Mouse (Mus musculus) liver, embryonic 12.5 days (tissue): ENCODE data around the gene Fam196a. TPM values are rescaled to one million over a fixed set of nuclear protein-coding genes. Genes with fewer than 3 reads are reported as not detected.

Experiments used
- ATAC-seq: fragments of 200-750 bp; cut with Nextera tagmentation; 2 replicates; pipeline ENCODE4 v1.8.0; 2017; ENCODE audit warnings: moderate number of reproducible peaks, mild to moderate bottlenecking, moderate library complexity
- H3K27ac ChIP-seq: fragments of 300-500 bp; sonication (generic); 2 replicates; pipeline ENCODE4 v1.5.1; 2016; ENCODE audit warnings: mild to moderate bottlenecking
- H3K27me3 ChIP-seq: fragments of 300-500 bp; sonication (generic); replicated peaks from 2 replicates; pipeline ENCODE4 v1.6.1; 2016; ENCODE audit warnings: mild to moderate bottlenecking, moderate library complexity
- H3K36me3 ChIP-seq: fragments of 300-500 bp; sonication (generic); 2 replicates; pipeline ENCODE4 v1.6.1; 2016; ENCODE audit warnings: mild to moderate bottlenecking, moderate library complexity
- H3K4me1 ChIP-seq: fragments of 300-500 bp; sonication (generic); 2 replicates; pipeline ENCODE4 v1.6.1; 2016
- H3K4me2 ChIP-seq: fragments of 300-500 bp; sonication (generic); 2 replicates; pipeline ENCODE4 v1.6.1; 2016; ENCODE audit warnings: mild to moderate bottlenecking, moderate library complexity
- H3K4me3 ChIP-seq: fragments of 300-500 bp; sonication (generic); 2 replicates; pipeline ENCODE4 v1.5.1; 2016; ENCODE audit warnings: mild to moderate bottlenecking, moderate library complexity
- H3K9ac ChIP-seq: fragments of 300-500 bp; sonication (generic); 2 replicates; pipeline ENCODE4 v1.6.1; 2016; ENCODE audit warnings: mild to moderate bottlenecking, moderate library complexity
- H3K9me3 ChIP-seq: fragments of 300-500 bp; sonication (generic); replicated peaks from 2 replicates; pipeline ENCODE4 v1.6.1; 2016; ENCODE audit warnings: mild to moderate bottlenecking, moderate library complexity
- WGBS: fragments of 180-500 bp; shearing (Covaris S2); methylation state at CpG from one replicate; pipeline ENCODE4 v1.1.7; 2016; ENCODE audit not compliant: insufficient replicate concordance; 5-methylcytosine and 5-hydroxymethylcytosine counted together
- polyA plus RNA-seq: library from polyadenylated mRNA; unstranded; fragments of >200 nt; fragmentation: Nextera tagmentation; extraction: Ambion mirVana; gene quantifications from 2 replicates; pipeline ENCODE4 v1.2.1, GENCODE M21; 2016

Gene Fam196a
- 0.36 and 0.39 TPM in 2 replicates for polyA plus RNA-seq

DNA sequence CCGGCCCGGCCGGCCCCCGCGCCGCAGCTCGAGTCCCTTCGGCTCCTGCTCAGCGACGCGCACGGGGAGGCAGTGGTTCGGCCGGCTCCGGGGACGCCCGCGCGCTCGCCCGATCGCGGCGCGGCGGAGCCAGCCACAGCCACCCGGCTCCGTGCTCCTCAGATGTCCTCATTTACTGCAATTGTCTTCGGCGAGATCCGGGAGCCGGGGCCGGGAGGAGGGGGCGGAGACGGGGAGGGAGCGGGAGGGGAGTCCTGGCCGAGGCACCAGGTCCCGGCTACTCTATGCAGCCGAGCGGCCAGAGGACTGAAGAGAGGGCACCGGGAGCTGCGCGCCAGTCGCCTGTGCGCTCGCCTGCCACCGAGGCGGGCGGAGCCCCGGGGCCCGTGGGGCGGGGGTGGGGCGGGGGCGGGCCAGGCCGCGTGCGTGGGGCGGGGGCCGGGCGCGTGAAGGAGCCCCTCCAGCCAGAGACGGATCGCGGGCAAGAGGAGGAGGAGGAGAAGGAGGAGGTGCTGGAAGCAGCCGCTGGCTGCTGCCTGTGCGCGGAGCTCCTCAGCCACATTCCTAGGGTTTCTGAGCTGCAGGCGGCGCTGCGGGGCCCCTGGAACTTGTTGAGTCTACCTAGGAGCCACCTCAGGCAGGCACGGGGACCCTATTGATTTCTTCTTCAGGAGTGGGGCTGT is at the start of gene Fam196a:
Fam196a (minus strand) TSS at position 504 of the 683 bp plus-strand sequence.
- Histone ChIP-seq H3K9me3 (no peaks in the 10 kb centered on the region), H3K27ac (no peak within 1 kb of the TSS), H3K27me3 (peaks cover 41% of the 10 kb centered on the region), H3K4me3 (peak within 1 kb of the TSS; percentile 43), H3K4me1 (peaks cover 7% of the 10 kb centered on the region; the same call in 1 of the 2 replicates), H3K4me2 (peak within 1 kb of the TSS; percentile 68), H3K9ac (0 out of 2 replicates have a peak within 1 kb of the TSS, but pooled peaks have one; percentile 22), H3K36me3 (no peaks in the 10 kb centered on the region)
- WGBS, result 2% methylated on average over 41 of the region's 71 CpGs
- ATAC-seq, result no peak

DNA sequence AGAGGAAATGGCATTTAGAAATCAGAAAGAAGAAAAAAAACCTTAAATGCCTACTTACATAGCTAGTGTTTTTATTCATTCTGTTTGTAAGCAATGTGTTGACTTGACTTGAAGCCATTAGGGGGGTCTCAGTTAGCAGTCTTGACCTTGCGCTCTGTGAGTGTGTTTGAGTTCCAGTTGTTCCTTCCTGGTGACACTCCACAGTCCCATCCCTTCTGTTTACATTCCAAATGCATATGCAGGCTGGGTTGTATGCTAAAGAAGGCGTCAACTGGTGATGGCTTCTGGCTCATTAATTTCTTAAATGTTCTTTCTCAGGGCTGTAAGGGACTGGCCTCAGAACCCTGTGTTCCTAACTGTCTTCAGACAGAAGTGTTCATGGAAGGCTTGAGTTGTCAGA is 23.4 kb upstream of the Fam196a start:
- no peak overlapping the region for H3K4me2 ChIP-seq
- no peak overlapping the region for H3K27ac ChIP-seq
- H3K36me3 ChIP-seq, result no peaks in the 10 kb centered on the region
- WGBS, result 68% methylated on average over 2 of the region's 2 CpGs
- no peaks in the 10 kb centered on the region for H3K4me1 ChIP-seq
- H3K9me3 ChIP-seq, result no peaks in the 10 kb centered on the region
- no peak overlapping the region for H3K4me3 ChIP-seq
- no peak for ATAC-seq
- H3K9ac ChIP-seq, result no peak overlapping the region
- H3K27me3 ChIP-seq, result no peaks in the 10 kb centered on the region

GRCm38 (mm10) chr7:134960871-134961270 is 22.6 kb upstream of the Fam196a start:
- ATAC-seq, result no peak
- H3K27me3 ChIP-seq, result no peaks in the 10 kb centered on the region
- no peak overlapping the region for H3K4me2 ChIP-seq
- H3K27ac ChIP-seq, result no peak overlapping the region
- no peaks in the 10 kb centered on the region for H3K9me3 ChIP-seq
- no peaks in the 10 kb centered on the region for H3K4me1 ChIP-seq
- H3K36me3 ChIP-seq, result no peaks in the 10 kb centered on the region
- H3K9ac ChIP-seq, result no peak overlapping the region
- H3K4me3 ChIP-seq, result no peak overlapping the region
- WGBS, result 46% methylated on average over 4 of the region's 4 CpGs

GRCm38 (mm10) chr7:134959086-134959485 is 20.9 kb upstream of the Fam196a start:
- Histone ChIP-seq H3K4me3 (no peak overlapping the region), H3K4me2 (no peak overlapping the region), H3K9ac (no peak overlapping the region), H3K27ac (no peak overlapping the region), H3K4me1 (no peaks in the 10 kb centered on the region), H3K9me3 (no peaks in the 10 kb centered on the region), H3K27me3 (no peaks in the 10 kb centered on the region), H3K36me3 (no peaks in the 10 kb centered on the region)
- WGBS, result 78% methylated on average over 6 of the region's 6 CpGs
- no peak for ATAC-seq

DNA sequence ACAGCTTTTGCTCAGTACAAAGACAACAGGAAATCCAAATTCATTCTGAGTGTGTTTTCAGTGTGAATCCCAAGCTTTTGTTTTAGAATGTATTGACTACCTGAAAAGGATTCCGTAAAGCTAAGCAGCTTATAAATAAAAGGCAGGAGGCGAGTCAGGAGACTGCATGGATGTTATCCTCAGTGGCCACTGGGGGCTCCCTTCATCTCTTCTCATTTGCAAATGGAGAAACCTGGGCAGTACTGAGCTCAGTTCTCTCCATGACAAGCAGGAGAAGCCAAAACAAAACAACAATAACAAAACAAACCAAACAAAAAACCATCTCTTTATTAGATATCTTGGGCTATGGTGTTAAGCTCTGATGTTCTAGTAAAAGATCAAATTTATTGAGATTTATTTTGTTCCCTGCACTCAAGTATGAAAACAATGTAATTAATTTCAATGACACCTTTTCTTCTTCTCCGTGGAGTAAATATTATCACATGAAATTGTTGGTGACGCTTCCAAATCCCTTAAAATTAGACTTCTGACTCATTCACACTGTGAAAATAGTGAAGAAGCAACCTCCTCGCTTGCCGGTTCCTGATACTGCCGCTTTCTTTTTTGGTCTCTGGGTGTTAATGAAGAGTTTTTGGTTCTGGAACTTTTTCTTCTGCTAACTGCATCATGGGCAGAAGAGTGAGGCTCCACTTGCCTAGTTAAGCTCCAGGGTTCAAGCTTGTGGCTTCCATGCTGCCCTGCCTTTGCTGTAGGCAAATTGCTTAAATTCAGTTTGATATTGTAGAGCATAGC is 7.9 kb upstream of the Fam196a start:
- no peak for ATAC-seq
- Histone ChIP-seq H3K4me1 (no peaks in the 10 kb centered on the region), H3K4me3 (no peak overlapping the region), H3K36me3 (no peaks in the 10 kb centered on the region), H3K4me2 (no peak overlapping the region), H3K27ac (no peak overlapping the region), H3K9me3 (no peaks in the 10 kb centered on the region), H3K27me3 (no peaks in the 10 kb centered on the region), H3K9ac (no peak overlapping the region)
- WGBS, result 70% methylated on average over 7 of the region's 7 CpGs

DNA sequence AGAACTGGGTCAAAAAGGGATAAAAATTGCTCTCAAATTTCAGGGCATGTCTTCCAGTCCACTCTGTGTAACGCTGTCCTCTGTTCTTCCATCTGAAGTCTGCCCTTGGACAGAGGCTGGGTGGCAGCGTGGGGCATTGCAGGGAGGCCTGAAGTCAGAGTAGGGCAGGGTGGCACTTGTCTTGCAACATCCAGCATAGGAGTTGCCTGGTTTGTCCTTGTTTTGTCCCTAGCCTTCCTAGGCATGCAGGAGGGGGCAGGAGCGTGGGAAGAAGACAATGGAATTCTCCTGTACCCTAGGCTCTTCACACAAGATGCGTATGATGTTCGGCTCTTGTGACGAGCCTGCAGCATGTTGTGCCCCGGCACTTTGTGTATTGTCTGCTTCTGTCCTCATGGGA is 5.5 kb upstream of the Fam196a start:
- Histone ChIP-seq H3K27me3 (peaks cover 9% of the 10 kb centered on the region), H3K27ac (no peak overlapping the region), H3K4me3 (no peak overlapping the region), H3K9ac (no peak overlapping the region), H3K4me1 (no peaks in the 10 kb centered on the region), H3K36me3 (no peaks in the 10 kb centered on the region), H3K4me2 (no peak overlapping the region), H3K9me3 (no peaks in the 10 kb centered on the region)
- no peak for ATAC-seq
- 69% methylated on average over 7 of the region's 7 CpGs for WGBS

DNA sequence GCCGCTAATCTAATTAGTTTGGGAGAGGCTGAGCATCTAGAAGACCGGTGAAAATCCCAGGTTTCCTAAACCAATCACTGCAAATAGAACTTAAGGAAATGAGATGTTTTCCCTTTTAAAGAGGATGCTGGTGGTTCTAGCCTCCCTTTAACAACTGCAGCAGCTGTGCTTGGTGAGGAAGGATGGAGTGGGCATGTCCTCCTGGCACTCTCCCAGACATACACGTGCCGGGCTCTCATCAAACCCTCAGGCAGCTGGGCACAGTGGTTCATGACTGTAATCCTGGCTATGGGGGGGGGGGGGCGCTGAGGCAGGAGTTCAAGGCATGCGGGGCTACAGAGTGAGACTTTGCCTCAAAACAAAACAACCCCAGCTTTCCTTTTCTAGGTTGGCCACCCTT is 4.8 kb upstream of the Fam196a start:
- no peaks in the 10 kb centered on the region for H3K4me1 ChIP-seq
- peaks cover 15% of the 10 kb centered on the region for H3K27me3 ChIP-seq
- ATAC-seq, result no peak
- no peaks in the 10 kb centered on the region for H3K36me3 ChIP-seq
- no peak overlapping the region for H3K4me2 ChIP-seq
- no peak overlapping the region for H3K4me3 ChIP-seq
- no peak overlapping the region for H3K27ac ChIP-seq
- no peaks in the 10 kb centered on the region for H3K9me3 ChIP-seq
- no peak overlapping the region for H3K9ac ChIP-seq
- WGBS, result 56% methylated on average over 6 of the region's 6 CpGs

- Histone ChIP-seq H3K36me3 (no peaks in the 10 kb centered on the region), H3K4me3 (no peak overlapping the region), H3K4me1 (peaks cover 7% of the 10 kb centered on the region; the same call in 1 of the 2 replicates), H3K9ac (no peak overlapping the region), H3K9me3 (no peaks in the 10 kb centered on the region), H3K27ac (no peak overlapping the region), H3K27me3 (peaks cover 27% of the 10 kb centered on the region), H3K4me2 (no peak overlapping the region)
- 65% methylated on average over 6 of the region's 6 CpGs for WGBS
- no peak for ATAC-seq
These were observed 3.7 kb upstream of the Fam196a start for GRCm38 (mm10) chr7:134941891-134942290.

DNA sequence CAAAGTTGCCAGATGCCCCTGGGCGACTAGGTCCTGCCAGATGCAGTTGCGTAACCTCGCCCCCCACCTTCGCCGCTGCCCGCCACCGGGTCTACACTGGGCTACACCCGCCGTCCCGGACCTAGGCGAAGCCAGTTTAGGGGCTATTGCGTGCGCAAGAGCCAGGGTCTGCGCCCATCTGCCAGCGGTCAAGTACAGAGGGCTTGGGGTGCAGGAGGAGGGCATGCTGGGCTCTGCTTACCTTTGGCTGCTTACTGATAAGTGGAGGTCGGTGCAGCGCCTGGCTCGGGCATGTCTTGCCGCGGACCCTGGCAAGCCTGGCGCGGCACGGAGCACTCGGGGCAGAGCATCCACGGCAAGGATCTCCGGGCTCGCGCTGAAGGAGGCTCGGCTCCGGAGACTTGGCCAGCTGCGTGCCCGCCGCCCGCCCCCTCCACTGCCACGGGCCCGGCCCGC is 731 bp downstream of the Fam196a start:
- Histone ChIP-seq H3K4me3 (peak overlapping the region; percentile 43), H3K9me3 (no peaks in the 10 kb centered on the region), H3K27me3 (peaks cover 41% of the 10 kb centered on the region), H3K27ac (no peak overlapping the region), H3K4me2 (peak overlapping the region; percentile 68), H3K4me1 (peaks cover 7% of the 10 kb centered on the region; the same call in 1 of the 2 replicates), H3K9ac (0 out of 2 replicates have a peak overlapping the region, but pooled peaks have one; percentile 22), H3K36me3 (no peaks in the 10 kb centered on the region)
- ATAC-seq, result no peak; the same call in 1 of the 2 replicates
- WGBS, result 4% methylated on average over 34 of the region's 37 CpGs

- WGBS, result 59% methylated on average over 2 of the region's 2 CpGs
- Histone ChIP-seq H3K36me3 (no peaks in the 10 kb centered on the region), H3K4me3 (no peak overlapping the region), H3K4me1 (no peaks in the 10 kb centered on the region), H3K27me3 (peaks cover 14% of the 10 kb centered on the region), H3K9me3 (no peaks in the 10 kb centered on the region), H3K4me2 (no peak overlapping the region), H3K27ac (no peak overlapping the region), H3K9ac (no peak overlapping the region)
- no peak for ATAC-seq
These were observed 6.3 kb downstream of the Fam196a start for GRCm38 (mm10) chr7:134931886-134932285.

- no peaks in the 10 kb centered on the region for H3K36me3 ChIP-seq
- no peaks in the 10 kb centered on the region for H3K9me3 ChIP-seq
- H3K4me1 ChIP-seq, result no peaks in the 10 kb centered on the region
- H3K27ac ChIP-seq, result no peak overlapping the region
- no peak overlapping the region for H3K4me3 ChIP-seq
- H3K9ac ChIP-seq, result no peak overlapping the region
- WGBS, result 65% methylated on average over 2 of the region's 2 CpGs
- H3K4me2 ChIP-seq, result no peak overlapping the region
- ATAC-seq, result no peak
- H3K27me3 ChIP-seq, result no peaks in the 10 kb centered on the region
These were observed 36.2 kb downstream of the Fam196a start for GRCm38 (mm10) chr7:134901992-134902391.

DNA sequence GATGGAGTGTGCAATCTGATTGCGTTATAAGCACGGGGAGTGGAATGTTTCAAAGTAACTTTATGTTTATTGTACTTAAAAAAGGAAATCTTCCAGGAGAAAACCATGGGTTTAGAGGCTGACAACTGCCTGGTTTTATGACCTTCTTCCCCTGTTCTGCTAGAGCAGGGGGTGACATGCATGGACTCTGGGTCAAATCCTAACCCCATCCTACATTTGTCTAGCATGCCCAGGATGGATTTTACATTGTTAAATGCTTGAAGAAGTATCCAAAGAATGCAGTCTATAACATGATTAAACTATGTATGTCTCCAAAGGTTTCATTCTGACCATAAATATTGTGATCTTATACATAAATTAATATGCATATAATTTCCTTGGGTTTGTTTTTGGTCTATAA is 38.8 kb downstream of the Fam196a start:
- no peak overlapping the region for H3K27ac ChIP-seq
- ATAC-seq, result no peak
- H3K4me2 ChIP-seq, result no peak overlapping the region
- no peak overlapping the region for H3K4me3 ChIP-seq
- H3K9ac ChIP-seq, result no peak overlapping the region
- H3K36me3 ChIP-seq, result no peaks in the 10 kb centered on the region
- H3K9me3 ChIP-seq, result no peaks in the 10 kb centered on the region
- no peaks in the 10 kb centered on the region for H3K27me3 ChIP-seq
- 77% methylated on average over 2 of the region's 2 CpGs for WGBS
- no peaks in the 10 kb centered on the region for H3K4me1 ChIP-seq
